Mouse (Mus musculus): ENCODE results near the gene Tent4a.

- no peak for TF ChIP-seq E2F4 (IDR thresholded peaks at IDR 0.05; ENCODE audit: insufficient replicate concordance, low read depth, low read length)
- no peak for TF ChIP-seq RAD21 (IDR thresholded peaks at IDR 0.05; ENCODE audit: low read depth, low read length)
- TF ChIP-seq ETS1 (conservative IDR thresholded peaks at IDR 0.05; ENCODE audit: low read depth, low read length), result no peak
Measured at GRCm38 (mm10) chr13:69478703-69479102, 55.7 kb downstream of the Tent4a start.

All from CH12.LX (cell line).